Mouse (Mus musculus) hindbrain, embryonic 13.5 days (tissue): ENCODE results near the gene Celf2. TPM values are rescaled to one million over a fixed set of nuclear protein-coding genes. Genes with fewer than 3 reads are reported as not detected.
A peak's percentile ranks its signal among the peaks of the same experiment; 100 is the strongest.

Source experiments
- ATAC-seq: fragments of 200-750 bp; cut with Nextera tagmentation; 2 replicates; pipeline ENCODE4 v1.8.0; 2017; ENCODE audit warnings: moderate TSS enrichment; ENCODE audit not compliant: low FRiP score
- H3K27ac ChIP-seq: fragments of 300-500 bp; sonication (generic); 2 replicates; pipeline ENCODE4 v1.5.1; 2015; ENCODE audit warnings: inconsistent platforms, mild to moderate bottlenecking, moderate library complexity
- H3K27me3 ChIP-seq: fragments of 300-500 bp; sonication (generic); 2 replicates; pipeline ENCODE4 v1.6.1; 2015; ENCODE audit warnings: mild to moderate bottlenecking, inconsistent platforms
- H3K36me3 ChIP-seq: fragments of 300-500 bp; sonication (generic); 2 replicates; pipeline ENCODE4 v1.6.1; 2015; ENCODE audit warnings: mild to moderate bottlenecking, inconsistent platforms
- H3K4me1 ChIP-seq: fragments of 300-500 bp; sonication (generic); replicated peaks from 2 replicates; pipeline ENCODE4 v1.6.1; 2015; ENCODE audit warnings: inconsistent platforms
- H3K4me2 ChIP-seq: fragments of 300-500 bp; sonication (generic); 2 replicates; pipeline ENCODE4 v1.6.1; 2015; ENCODE audit warnings: inconsistent platforms, mild to moderate bottlenecking, moderate library complexity
- H3K4me3 ChIP-seq: fragments of 300-500 bp; sonication (generic); 2 replicates; pipeline ENCODE4 v1.5.1; 2015; ENCODE audit warnings: mild to moderate bottlenecking, inconsistent platforms
- H3K9ac ChIP-seq: fragments of 300-500 bp; sonication (generic); 2 replicates; pipeline ENCODE4 v1.6.1; 2015; ENCODE audit warnings: mild to moderate bottlenecking, inconsistent platforms
- H3K9me3 ChIP-seq: fragments of 300-500 bp; sonication (generic); 2 replicates; pipeline ENCODE4 v1.6.1; 2016; ENCODE audit warnings: inconsistent platforms
- WGBS: fragments of 180-500 bp; shearing (Covaris S2); methylation state at CpG from one replicate; pipeline ENCODE4 v1.1.7; 2015; 5-methylcytosine and 5-hydroxymethylcytosine counted together
- polyA plus RNA-seq: library from polyadenylated mRNA; unstranded; fragments of >200 nt; fragmentation: Nextera tagmentation; extraction: Ambion mirVana; gene quantifications from 2 replicates; pipeline ENCODE4 v1.2.1, GENCODE M21; 2015

Celf2 gene
- polyA plus RNA-seq, 1 experiment from 2014 or later, result 164 TPM

DNA sequence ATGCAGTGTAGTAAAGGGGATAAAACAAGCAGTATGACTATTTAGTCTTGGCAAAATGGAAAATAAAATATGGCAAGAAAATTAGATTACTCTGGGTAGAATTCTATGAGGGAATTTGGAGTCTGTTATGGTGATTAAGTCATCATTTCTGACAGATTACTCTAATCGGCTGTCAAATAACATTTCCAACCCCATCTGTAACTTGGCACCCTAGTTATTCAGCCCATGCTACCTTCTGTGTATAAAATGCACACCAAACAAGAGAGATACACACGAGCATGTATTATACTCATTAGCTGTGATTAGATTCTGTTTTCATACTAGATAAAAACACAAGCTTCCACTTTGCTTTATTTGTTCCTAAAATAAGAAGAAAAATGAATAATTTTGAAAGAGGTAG is 872.2 kb downstream of the Celf2 start:
- 63% methylated on average over 2 of the region's 2 CpGs for WGBS
- Histone ChIP-seq H3K4me1 (no peaks in the 10 kb centered on the region), H3K27ac (no peak overlapping the region), H3K9me3 (no peaks in the 10 kb centered on the region), H3K27me3 (no peaks in the 10 kb centered on the region), H3K36me3 (no peaks in the 10 kb centered on the region), H3K4me2 (no peak overlapping the region), H3K4me3 (no peak overlapping the region), H3K9ac (no peak overlapping the region)
- ATAC-seq, result no peak

DNA sequence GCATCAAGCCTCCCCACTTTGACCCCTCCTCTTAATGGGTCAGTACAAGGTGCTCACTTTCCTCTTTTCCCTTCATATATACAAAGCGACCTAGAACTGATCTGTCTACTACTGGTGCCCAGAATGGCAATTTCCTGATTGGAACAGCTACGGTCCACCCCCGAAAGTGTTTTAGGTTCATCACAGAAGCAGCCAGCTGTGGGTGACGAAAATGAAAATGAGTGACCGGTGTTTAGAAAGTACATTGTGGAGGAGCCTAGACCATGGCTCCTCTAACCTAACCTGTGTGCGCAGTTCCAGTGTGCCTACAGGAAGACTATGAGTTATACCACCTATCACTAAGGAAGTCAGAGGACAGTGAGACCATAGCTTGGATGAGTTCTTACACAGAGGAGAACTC is 874.5 kb downstream of the Celf2 start:
- Histone ChIP-seq H3K9ac (no peak overlapping the region), H3K4me1 (no peaks in the 10 kb centered on the region; the same call in 1 of the 2 replicates), H3K36me3 (no peaks in the 10 kb centered on the region), H3K9me3 (no peaks in the 10 kb centered on the region), H3K4me3 (no peak overlapping the region), H3K4me2 (no peak overlapping the region), H3K27me3 (no peaks in the 10 kb centered on the region), H3K27ac (no peak overlapping the region)
- no peak for ATAC-seq
- WGBS, result 95% methylated on average over 6 of the region's 6 CpGs

DNA sequence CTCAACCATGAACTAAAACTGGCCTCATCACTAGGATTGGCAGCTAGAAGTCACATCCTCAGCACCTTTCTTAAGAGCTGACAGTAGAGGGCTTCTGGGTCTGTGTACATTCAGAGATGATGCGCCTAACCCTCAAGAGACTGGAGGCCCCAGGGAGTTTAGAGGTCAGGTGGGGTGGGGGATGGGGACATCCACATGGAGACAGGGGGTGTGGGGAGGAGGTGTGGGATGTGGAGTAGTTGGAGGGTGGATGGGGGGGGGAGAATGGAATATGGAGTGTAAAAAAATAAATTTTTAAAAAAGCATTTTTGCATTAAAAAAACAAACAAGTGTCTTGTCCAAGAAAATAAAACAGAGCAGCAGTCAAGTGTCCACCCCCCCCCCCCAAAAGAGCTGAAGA is 876.2 kb downstream of the Celf2 start:
- WGBS, result 78% methylated on average over 1 of the region's 1 CpGs
- Histone ChIP-seq H3K4me1 (no peaks in the 10 kb centered on the region; the same call in 1 of the 2 replicates), H3K9ac (no peak overlapping the region), H3K9me3 (no peaks in the 10 kb centered on the region), H3K36me3 (no peaks in the 10 kb centered on the region), H3K27me3 (no peaks in the 10 kb centered on the region), H3K4me3 (no peak overlapping the region), H3K4me2 (no peak overlapping the region), H3K27ac (no peak overlapping the region)
- no peak for ATAC-seq

DNA sequence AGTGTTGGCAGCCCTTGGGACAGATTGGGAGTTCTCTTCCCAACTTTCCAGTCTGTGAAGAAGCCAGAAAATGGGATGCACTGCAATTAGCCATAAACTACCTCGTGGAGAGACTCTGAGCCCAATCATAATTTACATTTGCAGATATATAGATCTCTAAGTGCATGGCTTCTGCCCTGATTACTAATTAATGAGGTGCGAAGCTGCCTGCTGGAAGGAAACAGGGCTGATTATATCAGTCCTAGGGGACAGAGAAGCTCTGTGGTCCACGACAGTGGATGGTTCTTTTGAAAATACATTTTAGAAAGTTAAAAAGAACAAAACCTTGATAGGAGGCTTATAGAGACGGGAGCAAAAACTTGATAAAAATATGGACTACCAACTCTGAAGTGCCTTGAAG is 885.6 kb downstream of the Celf2 start:
- Histone ChIP-seq H3K27ac (0 out of 2 replicates have a peak overlapping the region, but pooled peaks have one; percentile 6), H3K4me2 (no peak overlapping the region), H3K4me1 (peaks cover 8% of the 10 kb centered on the region), H3K9ac (no peak overlapping the region), H3K9me3 (no peaks in the 10 kb centered on the region), H3K27me3 (no peaks in the 10 kb centered on the region), H3K36me3 (peaks cover 7% of the 10 kb centered on the region), H3K4me3 (no peak overlapping the region)
- WGBS, result 49% methylated on average over 4 of the region's 4 CpGs
- ATAC-seq, result 0 out of 2 replicates have a peak, but pooled peaks have one; percentile 36

DNA sequence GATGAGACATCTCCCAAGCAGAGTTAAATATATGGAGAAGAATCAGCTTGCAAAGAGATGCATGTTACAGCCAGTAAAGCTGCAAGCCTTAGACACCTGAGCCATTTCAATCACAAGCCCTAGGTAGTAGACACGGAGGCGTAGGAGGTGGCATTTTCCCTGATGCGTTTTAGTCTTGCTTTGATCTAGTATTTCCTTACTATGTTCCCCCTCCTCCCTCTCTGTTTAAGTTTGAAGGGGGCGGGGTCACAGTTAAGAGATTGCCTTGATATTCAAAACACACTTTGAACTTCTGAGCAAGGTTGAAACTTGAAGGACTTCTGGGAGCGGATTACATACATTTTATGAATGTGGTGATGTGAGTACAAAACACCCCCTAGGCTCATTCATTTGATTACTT is 887.3 kb downstream of the Celf2 start:
- Histone ChIP-seq H3K4me1 (peaks cover 8% of the 10 kb centered on the region), H3K4me2 (no peak overlapping the region), H3K27ac (no peak overlapping the region), H3K4me3 (no peak overlapping the region), H3K36me3 (peaks cover 8% of the 10 kb centered on the region), H3K9ac (no peak overlapping the region), H3K27me3 (no peaks in the 10 kb centered on the region), H3K9me3 (no peaks in the 10 kb centered on the region)
- ATAC-seq, result no peak
- WGBS, result 81% methylated on average over 5 of the region's 5 CpGs

DNA sequence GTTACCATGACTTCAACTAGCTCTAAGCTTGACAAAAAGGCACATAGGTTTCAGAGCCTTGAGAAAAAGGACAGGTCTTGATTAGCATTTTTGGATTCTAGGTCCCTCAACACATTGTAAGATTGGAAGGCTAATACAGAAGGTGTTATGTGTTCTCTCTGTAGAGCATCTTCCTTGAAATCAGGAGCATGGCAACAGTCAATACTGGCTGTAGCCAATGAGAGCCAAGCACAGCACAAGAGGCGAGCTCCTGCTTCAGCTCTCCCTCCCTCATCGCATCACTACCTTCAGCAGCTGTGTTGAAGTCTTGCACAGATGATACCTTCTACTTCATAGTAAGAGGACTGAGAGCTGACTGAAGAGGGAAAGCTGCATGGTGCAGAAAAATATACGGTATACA is 890.5 kb downstream of the Celf2 start:
- no peak for ATAC-seq
- Histone ChIP-seq H3K4me1 (peaks cover 4% of the 10 kb centered on the region), H3K27ac (no peak overlapping the region), H3K4me2 (no peak overlapping the region), H3K9me3 (no peaks in the 10 kb centered on the region), H3K36me3 (peaks cover 19% of the 10 kb centered on the region), H3K27me3 (no peaks in the 10 kb centered on the region), H3K9ac (no peak overlapping the region), H3K4me3 (no peak overlapping the region)
- WGBS, result 89% methylated on average over 3 of the region's 3 CpGs

DNA sequence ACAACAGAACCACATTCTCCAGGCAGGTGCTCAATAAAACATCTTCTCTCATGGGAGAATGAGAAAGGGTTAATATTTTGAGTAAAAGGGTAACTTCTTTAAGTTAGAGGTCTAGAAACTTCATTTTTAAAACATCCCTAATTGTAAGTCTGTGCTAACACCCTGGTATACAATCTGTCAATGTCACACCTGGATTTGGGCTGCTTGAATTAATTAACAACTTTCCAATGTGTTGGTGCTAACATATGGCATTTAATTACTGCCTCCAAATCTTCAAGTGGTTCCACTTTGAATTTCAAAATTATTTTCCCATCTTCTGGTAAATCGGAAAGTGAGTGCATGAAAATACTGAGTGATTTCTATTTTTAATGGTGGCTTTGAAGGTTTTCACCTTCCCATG is 890.9 kb downstream of the Celf2 start:
- Histone ChIP-seq H3K4me3 (no peak overlapping the region), H3K9me3 (no peaks in the 10 kb centered on the region), H3K27ac (no peak overlapping the region), H3K36me3 (peaks cover 19% of the 10 kb centered on the region), H3K4me1 (no peaks in the 10 kb centered on the region; the same call in 1 of the 2 replicates), H3K27me3 (no peaks in the 10 kb centered on the region), H3K9ac (no peak overlapping the region), H3K4me2 (no peak overlapping the region)
- no peak for ATAC-seq
- WGBS, result 95% methylated on average over 1 of the region's 1 CpGs

DNA sequence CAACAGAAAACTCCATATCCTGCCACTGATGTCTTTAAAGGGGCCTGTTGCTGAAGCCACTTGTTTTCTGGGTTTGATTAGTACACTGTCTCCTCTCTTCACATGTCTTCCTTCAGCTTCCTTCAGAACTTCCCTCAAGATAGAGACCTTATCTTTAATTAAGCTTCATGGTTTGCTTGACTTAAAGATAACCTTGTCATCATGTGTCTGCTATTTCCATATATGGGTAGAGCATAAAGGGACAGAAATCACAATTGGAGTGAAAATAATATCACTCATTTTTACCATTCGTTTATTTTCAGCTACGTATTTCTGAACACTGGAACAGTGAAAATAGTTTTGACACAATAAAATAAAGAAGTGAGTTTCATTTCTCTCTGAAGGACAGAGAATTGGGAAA is 905.0 kb downstream of the Celf2 start:
- Histone ChIP-seq H3K9me3 (no peaks in the 10 kb centered on the region), H3K9ac (no peak overlapping the region), H3K27me3 (no peaks in the 10 kb centered on the region), H3K4me1 (peaks cover 9% of the 10 kb centered on the region), H3K36me3 (peaks cover 34% of the 10 kb centered on the region), H3K27ac (no peak overlapping the region), H3K4me3 (no peak overlapping the region), H3K4me2 (no peak overlapping the region)
- 99% methylated on average over 2 of the region's 2 CpGs for WGBS
- ATAC-seq, result no peak

DNA sequence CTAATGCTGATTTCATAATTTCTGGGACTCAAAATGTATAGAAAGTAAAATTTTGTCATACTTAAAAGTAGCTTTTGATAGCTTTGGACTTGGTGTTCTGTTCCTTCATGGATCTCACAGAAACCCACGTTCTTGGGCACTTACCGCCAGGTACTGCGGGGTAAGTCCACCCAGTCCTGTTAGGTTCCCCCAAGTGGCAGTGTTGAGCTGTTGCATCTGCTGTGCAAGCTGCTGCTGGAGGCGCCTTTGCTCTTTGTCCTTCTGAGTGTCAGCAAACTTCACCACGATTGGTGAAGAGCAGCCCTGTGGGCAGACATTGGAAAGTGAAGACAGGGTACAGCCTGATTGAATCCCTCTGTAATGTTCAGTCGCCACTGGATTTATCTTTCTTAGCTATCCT is 905.5 kb downstream of the Celf2 start:
- no peak overlapping the region for H3K9ac ChIP-seq
- no peak overlapping the region for H3K27ac ChIP-seq
- H3K4me3 ChIP-seq, result no peak overlapping the region
- H3K4me1 ChIP-seq, result peaks cover 6% of the 10 kb centered on the region
- no peaks in the 10 kb centered on the region for H3K27me3 ChIP-seq
- no peak for ATAC-seq
- peaks cover 34% of the 10 kb centered on the region for H3K36me3 ChIP-seq
- WGBS, result 80% methylated on average over 6 of the region's 6 CpGs
- no peaks in the 10 kb centered on the region for H3K9me3 ChIP-seq
- H3K4me2 ChIP-seq, result no peak overlapping the region

DNA sequence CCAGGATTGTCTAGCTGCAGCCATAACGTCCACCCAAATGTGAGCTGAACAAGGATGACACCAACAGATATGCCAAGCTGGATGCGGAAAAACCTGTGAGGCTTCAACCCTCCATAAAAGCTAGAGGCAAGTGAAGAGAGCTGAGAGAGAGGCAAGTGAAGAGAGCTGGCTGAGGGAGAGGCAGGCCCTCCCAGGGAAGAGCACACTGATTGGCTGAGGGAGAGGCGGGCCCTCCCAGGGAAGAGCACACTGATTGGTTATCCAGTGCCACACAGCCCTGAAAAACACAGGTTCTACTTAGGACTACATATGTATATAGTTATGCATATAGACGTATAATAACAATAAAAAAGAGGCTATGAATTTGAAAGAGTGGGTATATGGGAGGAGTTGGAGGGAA is 907.2 kb downstream of the Celf2 start:
- ATAC-seq, result no peak

DNA sequence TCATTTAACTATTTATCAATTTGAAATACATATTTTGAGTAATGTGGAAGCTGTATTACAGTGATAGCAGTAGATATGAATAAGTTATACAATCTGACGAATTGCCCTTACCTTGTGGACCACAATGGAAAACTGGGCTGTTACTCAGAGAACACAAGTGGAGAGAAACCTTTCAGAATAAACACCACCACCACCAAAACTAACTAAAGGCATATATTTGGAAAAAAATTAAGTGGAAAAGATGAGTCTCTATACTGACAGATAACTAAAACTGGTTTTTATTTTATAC is 910.5 kb downstream of the Celf2 start:
- 96% methylated on average over 1 of the region's 1 CpGs for whole genome bisulfite sequencing
- Histone ChIP-seq H3K36me3 (peaks cover 37% of the 10 kb centered on the region), H3K4me1 (peaks cover 12% of the 10 kb centered on the region), H3K9me3 (no peaks in the 10 kb centered on the region), H3K4me2 (no peak overlapping the region), H3K9ac (no peak overlapping the region), H3K4me3 (no peak overlapping the region), H3K27ac (no peak overlapping the region), H3K27me3 (no peaks in the 10 kb centered on the region)
- ATAC-seq, result no peak

More for the DNA sequence above, 907.2 kb downstream of the Celf2 start:
- H3K9me3 ChIP-seq, result no peaks in the 10 kb centered on the region
- H3K4me3 ChIP-seq, result no peak overlapping the region
- H3K4me1 ChIP-seq, result no peaks in the 10 kb centered on the region
- no peak overlapping the region for H3K9ac ChIP-seq
- H3K4me2 ChIP-seq, result no peak overlapping the region
- 86% methylated on average over 4 of the region's 4 CpGs for WGBS
- no peak overlapping the region for H3K27ac ChIP-seq
- H3K36me3 ChIP-seq, result peaks cover 39% of the 10 kb centered on the region
- H3K27me3 ChIP-seq, result no peaks in the 10 kb centered on the region

DNA sequence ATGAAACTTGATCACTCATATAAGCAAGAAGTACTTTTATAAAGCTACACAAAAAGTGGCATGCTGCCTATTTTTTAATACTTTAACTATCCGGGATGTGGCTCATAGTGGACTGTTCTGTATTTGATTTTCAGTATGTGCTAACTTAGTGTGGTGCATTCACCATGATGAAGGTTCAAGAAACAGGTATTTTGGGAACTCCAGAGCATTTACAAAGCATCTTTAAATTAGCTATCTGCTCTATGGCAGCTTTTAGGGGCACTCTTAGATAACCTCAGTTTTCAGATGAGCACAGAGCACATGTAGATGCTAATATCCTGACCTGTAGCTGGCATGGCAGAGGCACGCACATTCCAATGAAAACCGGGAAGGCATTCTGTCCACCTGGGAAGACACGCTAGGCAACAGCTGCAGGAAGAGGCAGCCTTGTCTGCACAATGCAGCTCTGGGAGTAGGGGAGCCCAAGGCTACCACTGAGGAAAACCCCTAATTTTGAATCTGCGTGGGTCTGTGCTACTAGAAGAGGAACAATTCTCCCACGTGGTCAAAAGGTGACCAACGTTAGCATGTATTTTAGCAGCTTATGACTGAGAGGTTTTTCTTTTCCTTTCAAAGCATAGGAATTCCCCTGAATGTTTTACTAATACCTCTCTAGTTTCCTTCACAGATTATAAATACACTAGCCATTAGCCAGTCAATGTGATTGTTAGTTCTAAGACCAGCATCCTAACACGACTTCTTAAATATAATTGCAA is 911.1 kb downstream of the Celf2 start:
- peaks cover 17% of the 10 kb centered on the region for H3K4me1 ChIP-seq
- 88% methylated on average over 8 of the region's 8 CpGs for WGBS
- H3K4me3 ChIP-seq, result no peak overlapping the region
- H3K4me2 ChIP-seq, result no peak overlapping the region
- H3K27me3 ChIP-seq, result no peaks in the 10 kb centered on the region
- no peak overlapping the region for H3K9ac ChIP-seq
- no peak overlapping the region for H3K27ac ChIP-seq
- peaks cover 37% of the 10 kb centered on the region for H3K36me3 ChIP-seq
- no peak for ATAC-seq
- no peaks in the 10 kb centered on the region for H3K9me3 ChIP-seq

DNA sequence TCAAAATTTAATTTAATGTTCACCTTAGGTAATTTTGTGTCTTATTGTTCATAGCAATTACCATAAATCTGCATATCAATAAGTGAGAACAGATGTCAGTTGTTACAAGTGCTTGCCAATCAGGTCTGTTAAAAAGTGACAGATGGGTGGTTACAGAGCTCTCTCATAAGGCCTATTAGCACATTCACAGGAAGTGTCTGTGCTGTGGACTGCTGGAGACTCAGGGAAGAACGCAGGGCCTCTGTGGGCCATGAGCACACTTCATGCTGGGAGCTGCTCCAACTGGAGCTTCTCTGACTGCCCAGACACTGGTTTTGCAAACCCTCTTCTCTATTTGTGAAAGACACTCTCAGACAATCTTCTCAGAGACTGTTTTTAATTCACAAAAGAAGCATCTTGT is 914.6 kb downstream of the Celf2 start:
- peak; percentile 79 for ATAC-seq
- no peak overlapping the region for H3K9ac ChIP-seq
- H3K4me3 ChIP-seq, result no peak overlapping the region
- no peaks in the 10 kb centered on the region for H3K9me3 ChIP-seq
- peaks cover 21% of the 10 kb centered on the region for H3K36me3 ChIP-seq
- WGBS, result 0% methylated on average over 1 of the region's 1 CpGs
- no peak overlapping the region for H3K4me2 ChIP-seq
- H3K27ac ChIP-seq, result peak overlapping the region; percentile 30; the same call in 1 of the 2 replicates
- H3K27me3 ChIP-seq, result no peaks in the 10 kb centered on the region
- H3K4me1 ChIP-seq, result peaks cover 17% of the 10 kb centered on the region
